Mouse (Mus musculus): ENCODE data around the gene Filip1l. TPM values are rescaled to one million over a fixed set of nuclear protein-coding genes. Genes with fewer than 3 reads are reported as not detected.

Filip1l gene
- polyA plus RNA-seq, 1 experiment from 2014 or later = 26.0 TPM

DNA sequence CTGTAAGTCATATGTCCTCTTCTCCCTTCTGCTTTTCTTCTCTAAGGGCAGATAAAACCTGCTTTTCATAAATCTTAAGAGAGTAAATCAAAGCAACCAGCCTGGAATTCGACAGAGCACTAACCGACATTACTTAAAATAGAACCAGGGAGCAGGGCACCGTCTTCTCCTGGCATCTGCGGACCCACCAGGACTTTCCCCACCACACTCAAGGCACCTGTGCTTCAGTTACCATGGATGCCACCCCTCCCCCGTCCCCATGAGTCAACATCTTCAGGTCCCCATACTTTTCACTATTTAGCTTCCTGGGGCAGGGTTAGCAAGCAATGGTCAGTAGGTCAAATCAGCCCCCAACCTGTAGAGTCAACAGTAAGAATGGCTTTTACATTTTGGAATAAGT is 76.1 kb downstream of the Filip1l start:
- WGBS (ENCODE audit: insufficient replicate concordance) = 57% methylated on average over 5 of the region's 5 CpGs
- no peaks in the 10 kb centered on the region for H3K36me3 ChIP-seq (ENCODE audit: control insufficient read depth, insufficient read depth, low read length)
- H3K9ac ChIP-seq (ENCODE audit: low read depth, low read length) = no peak overlapping the region
- peaks cover 18% of the 10 kb centered on the region for H3K4me1 ChIP-seq (ENCODE audit: control insufficient read depth, insufficient read depth, low read length)
- ATAC-seq (replicated peaks; ENCODE audit: insufficient number of reproducible peaks, low FRiP score, low TSS enrichment) = no peak
- H3K27ac ChIP-seq (ENCODE audit: low read depth, low read length) = no peak overlapping the region
- no peak overlapping the region for H3K4me2 ChIP-seq
- H3K9me3 ChIP-seq (replicated peaks; ENCODE audit: control insufficient read depth, low read length) = no peaks in the 10 kb centered on the region
- H3K27me3 ChIP-seq (ENCODE audit: control insufficient read depth, insufficient read depth, low read length) = no peaks in the 10 kb centered on the region
- H3K4me3 ChIP-seq (ENCODE audit: low read depth, low read length) = no peak overlapping the region

DNA sequence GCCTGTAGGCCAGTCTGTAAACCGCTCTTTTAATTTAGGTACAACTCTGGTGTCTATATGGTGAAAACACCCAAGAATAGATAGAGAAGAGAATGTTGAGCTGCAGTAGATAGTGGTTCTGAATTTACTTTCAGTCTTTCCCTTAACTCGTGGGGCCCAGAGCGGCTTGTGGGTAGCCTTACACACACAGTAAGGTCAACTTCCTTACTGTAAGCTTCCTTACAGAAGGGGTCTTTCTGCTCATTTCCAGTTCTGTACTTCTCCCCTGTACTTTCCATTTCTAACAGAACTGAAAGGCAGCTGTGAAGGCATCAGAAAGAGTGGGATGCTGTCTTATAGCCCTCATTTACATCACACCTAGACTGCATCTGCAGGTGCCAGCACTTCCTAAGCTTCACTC is 78.4 kb downstream of the Filip1l start:
- Histone ChIP-seq H3K27ac (ENCODE audit: low read depth, low read length) (no peak overlapping the region), H3K9ac (ENCODE audit: low read depth, low read length) (no peak overlapping the region), H3K4me1 (ENCODE audit: control insufficient read depth, insufficient read depth, low read length) (peaks cover 8% of the 10 kb centered on the region), H3K36me3 (ENCODE audit: control insufficient read depth, insufficient read depth, low read length) (no peaks in the 10 kb centered on the region), H3K4me3 (ENCODE audit: low read depth, low read length) (no peak overlapping the region), H3K9me3 (replicated peaks; ENCODE audit: control insufficient read depth, low read length) (no peaks in the 10 kb centered on the region), H3K4me2 (no peak overlapping the region), H3K27me3 (ENCODE audit: control insufficient read depth, insufficient read depth, low read length) (no peaks in the 10 kb centered on the region)
- ATAC-seq (replicated peaks; ENCODE audit: insufficient number of reproducible peaks, low FRiP score, low TSS enrichment) = no peak
- 82% methylated on average over 3 of the region's 3 CpGs for WGBS (ENCODE audit: insufficient replicate concordance)

DNA sequence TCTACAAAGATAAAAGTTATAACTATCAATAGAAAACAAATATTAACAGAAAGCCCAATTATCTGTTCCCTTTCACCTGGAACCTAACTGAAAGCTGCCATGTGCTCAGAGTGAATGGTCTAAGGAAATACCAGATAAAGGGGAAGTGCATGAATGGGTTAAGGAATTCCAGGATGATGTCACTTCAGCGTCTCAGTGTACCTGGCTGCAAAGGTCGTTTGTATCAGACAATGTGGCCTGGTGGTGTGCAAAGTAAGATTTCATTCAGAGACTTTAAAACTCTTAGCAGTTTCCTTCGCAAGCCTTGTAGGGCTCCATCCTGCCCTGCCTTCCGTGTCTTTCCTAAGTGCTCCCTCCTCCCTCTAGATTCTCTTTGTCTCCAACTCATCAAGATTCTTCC is 80.3 kb downstream of the Filip1l start:
- no peak for ATAC-seq (replicated peaks; ENCODE audit: insufficient number of reproducible peaks, low FRiP score, low TSS enrichment)
- WGBS (ENCODE audit: insufficient replicate concordance) = 59% methylated on average over 4 of the region's 4 CpGs
- no peak overlapping the region for H3K27ac ChIP-seq (ENCODE audit: low read depth, low read length)
- H3K4me3 ChIP-seq (ENCODE audit: low read depth, low read length) = no peak overlapping the region
- H3K9me3 ChIP-seq (replicated peaks; ENCODE audit: control insufficient read depth, low read length) = no peaks in the 10 kb centered on the region
- H3K4me1 ChIP-seq (ENCODE audit: control insufficient read depth, insufficient read depth, low read length) = peaks cover 5% of the 10 kb centered on the region
- no peaks in the 10 kb centered on the region for H3K27me3 ChIP-seq (ENCODE audit: control insufficient read depth, insufficient read depth, low read length)
- H3K9ac ChIP-seq (ENCODE audit: low read depth, low read length) = no peak overlapping the region
- no peaks in the 10 kb centered on the region for H3K36me3 ChIP-seq (ENCODE audit: control insufficient read depth, insufficient read depth, low read length)
- no peak overlapping the region for H3K4me2 ChIP-seq

DNA sequence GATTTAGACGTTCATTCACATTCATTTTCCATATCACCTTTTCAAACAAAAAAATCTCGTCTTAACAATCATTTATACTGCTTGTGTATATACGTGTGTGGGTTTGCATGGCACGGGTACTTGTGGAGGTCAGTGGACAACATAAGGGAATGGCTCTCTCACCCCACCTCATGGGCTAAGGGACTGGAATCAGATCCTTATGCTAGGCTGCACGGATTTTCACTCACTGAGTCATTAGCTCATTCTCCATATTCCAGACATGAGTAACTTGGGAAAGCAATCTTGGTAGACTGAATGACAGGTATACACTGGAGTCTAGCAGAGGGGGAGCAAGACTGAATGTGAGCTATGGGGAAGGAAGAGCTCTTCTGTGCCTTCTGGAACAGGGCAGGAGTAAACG is 80.8 kb downstream of the Filip1l start:
- H3K4me1 ChIP-seq (ENCODE audit: control insufficient read depth, insufficient read depth, low read length) = peaks cover 4% of the 10 kb centered on the region
- H3K36me3 ChIP-seq (ENCODE audit: control insufficient read depth, insufficient read depth, low read length) = no peaks in the 10 kb centered on the region
- WGBS (ENCODE audit: insufficient replicate concordance) = 87% methylated on average over 6 of the region's 6 CpGs
- H3K4me3 ChIP-seq (ENCODE audit: low read depth, low read length) = no peak overlapping the region
- H3K4me2 ChIP-seq = no peak overlapping the region
- no peaks in the 10 kb centered on the region for H3K9me3 ChIP-seq (replicated peaks; ENCODE audit: control insufficient read depth, low read length)
- no peak for ATAC-seq (replicated peaks; ENCODE audit: insufficient number of reproducible peaks, low FRiP score, low TSS enrichment)
- no peak overlapping the region for H3K9ac ChIP-seq (ENCODE audit: low read depth, low read length)
- no peak overlapping the region for H3K27ac ChIP-seq (ENCODE audit: low read depth, low read length)
- H3K27me3 ChIP-seq (ENCODE audit: control insufficient read depth, insufficient read depth, low read length) = no peaks in the 10 kb centered on the region

GRCm38 (mm10) chr16:57434640-57435039 is 81.7 kb downstream of the Filip1l start:
- H3K4me1 ChIP-seq (ENCODE audit: control insufficient read depth, insufficient read depth, low read length) = no peaks in the 10 kb centered on the region
- no peaks in the 10 kb centered on the region for H3K36me3 ChIP-seq (ENCODE audit: control insufficient read depth, insufficient read depth, low read length)
- H3K9ac ChIP-seq (ENCODE audit: low read depth, low read length) = no peak overlapping the region
- H3K4me2 ChIP-seq = no peak overlapping the region
- H3K4me3 ChIP-seq (ENCODE audit: low read depth, low read length) = no peak overlapping the region
- H3K9me3 ChIP-seq (replicated peaks; ENCODE audit: control insufficient read depth, low read length) = no peaks in the 10 kb centered on the region
- no peak for ATAC-seq (replicated peaks; ENCODE audit: insufficient number of reproducible peaks, low FRiP score, low TSS enrichment)
- no peak overlapping the region for H3K27ac ChIP-seq (ENCODE audit: low read depth, low read length)
- WGBS (ENCODE audit: insufficient replicate concordance) = 65% methylated on average over 3 of the region's 3 CpGs
- H3K27me3 ChIP-seq (ENCODE audit: control insufficient read depth, insufficient read depth, low read length) = no peaks in the 10 kb centered on the region

GRCm38 (mm10) chr16:57437523-57438287 is 84.8 kb downstream of the Filip1l start:
- Histone ChIP-seq H3K27ac (ENCODE audit: low read depth, low read length) (no peak overlapping the region), H3K4me3 (ENCODE audit: low read depth, low read length) (no peak overlapping the region), H3K4me1 (ENCODE audit: control insufficient read depth, insufficient read depth, low read length) (no peaks in the 10 kb centered on the region), H3K27me3 (ENCODE audit: control insufficient read depth, insufficient read depth, low read length) (no peaks in the 10 kb centered on the region), H3K36me3 (ENCODE audit: control insufficient read depth, insufficient read depth, low read length) (no peaks in the 10 kb centered on the region), H3K4me2 (no peak overlapping the region), H3K9ac (ENCODE audit: low read depth, low read length) (no peak overlapping the region), H3K9me3 (replicated peaks; ENCODE audit: control insufficient read depth, low read length) (no peaks in the 10 kb centered on the region)
- WGBS (ENCODE audit: insufficient replicate concordance) = 77% methylated on average over 11 of the region's 11 CpGs
- ATAC-seq (replicated peaks; ENCODE audit: insufficient number of reproducible peaks, low FRiP score, low TSS enrichment) = no peak

GRCm38 (mm10) chr16:57438288-57438685 is 85.4 kb downstream of the Filip1l start:
- Histone ChIP-seq H3K9ac (ENCODE audit: low read depth, low read length) (no peak overlapping the region), H3K4me3 (ENCODE audit: low read depth, low read length) (no peak overlapping the region), H3K36me3 (ENCODE audit: control insufficient read depth, insufficient read depth, low read length) (no peaks in the 10 kb centered on the region), H3K9me3 (replicated peaks; ENCODE audit: control insufficient read depth, low read length) (no peaks in the 10 kb centered on the region), H3K27me3 (ENCODE audit: control insufficient read depth, insufficient read depth, low read length) (no peaks in the 10 kb centered on the region), H3K4me2 (no peak overlapping the region), H3K27ac (ENCODE audit: low read depth, low read length) (no peak overlapping the region), H3K4me1 (ENCODE audit: control insufficient read depth, insufficient read depth, low read length) (no peaks in the 10 kb centered on the region)
- 76% methylated on average over 5 of the region's 5 CpGs for WGBS (ENCODE audit: insufficient replicate concordance)
- ATAC-seq (replicated peaks; ENCODE audit: insufficient number of reproducible peaks, low FRiP score, low TSS enrichment) = no peak

DNA sequence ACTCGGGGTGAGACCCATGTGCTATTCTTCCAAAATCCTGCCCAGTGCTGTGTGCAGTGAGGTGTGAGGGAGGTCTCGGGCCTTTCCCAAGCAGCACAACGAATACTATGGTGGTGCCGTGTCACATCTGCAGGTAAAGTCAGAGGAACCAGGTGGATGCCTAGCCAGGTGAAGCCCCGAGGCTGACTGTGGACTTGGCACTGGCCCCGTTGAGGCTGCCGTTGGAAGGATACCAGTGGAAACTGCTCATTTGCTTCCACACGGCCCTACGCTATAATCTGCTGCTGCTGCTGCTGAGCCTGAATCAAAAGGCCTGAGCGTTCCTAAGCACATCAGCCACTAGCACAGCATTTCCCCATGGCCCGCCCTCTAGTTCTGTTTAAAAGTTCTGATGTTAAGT is 86.3 kb downstream of the Filip1l start:
- Histone ChIP-seq H3K27ac (ENCODE audit: low read depth, low read length) (no peak overlapping the region), H3K36me3 (ENCODE audit: control insufficient read depth, insufficient read depth, low read length) (no peaks in the 10 kb centered on the region), H3K4me1 (ENCODE audit: control insufficient read depth, insufficient read depth, low read length) (no peaks in the 10 kb centered on the region), H3K4me2 (no peak overlapping the region), H3K27me3 (ENCODE audit: control insufficient read depth, insufficient read depth, low read length) (no peaks in the 10 kb centered on the region), H3K4me3 (ENCODE audit: low read depth, low read length) (no peak overlapping the region), H3K9me3 (replicated peaks; ENCODE audit: control insufficient read depth, low read length) (no peaks in the 10 kb centered on the region), H3K9ac (ENCODE audit: low read depth, low read length) (no peak overlapping the region)
- WGBS (ENCODE audit: insufficient replicate concordance) = 88% methylated on average over 11 of the region's 11 CpGs
- ATAC-seq (replicated peaks; ENCODE audit: insufficient number of reproducible peaks, low FRiP score, low TSS enrichment) = no peak

All from heart, embryonic 11.5 days (tissue).